Mouse (Mus musculus): ENCODE results near the gene Ptrh2.

Gene Ptrh2

GRCm38 (mm10) chr11:86671041-86671675 is 12.6 kb upstream of the Ptrh2 start:
- no peak for DNase-seq

- no peak for DNase-seq
These were observed 11.0 kb upstream of the Ptrh2 start for GRCm38 (mm10) chr11:86672772-86673171.

GRCm38 (mm10) chr11:86675520-86675919 is 8.3 kb upstream of the Ptrh2 start:
- DNase-seq: no peak

GRCm38 (mm10) chr11:86678957-86679356 is 4.8 kb upstream of the Ptrh2 start:
- DNase-seq: no peak

- DNase-seq: no peak
These were observed 3.1 kb upstream of the Ptrh2 start for GRCm38 (mm10) chr11:86680729-86681128.

GRCm38 (mm10) chr11:86681423-86681822 is 2.4 kb upstream of the Ptrh2 start:
- DNase-seq: no peak

GRCm38 (mm10) chr11:86682861-86683260 is 924 bp upstream of the Ptrh2 start:
- DNase-seq: no peak

- DNase-seq: no peak
These were observed 584 bp downstream of the Ptrh2 start for GRCm38 (mm10) chr11:86684126-86685012.

GRCm38 (mm10) chr11:86685366-86685765 is 1.6 kb downstream of the Ptrh2 start:
- DNase-seq: no peak

- no peak for DNase-seq
These were observed 6.6 kb downstream of the Ptrh2 start for GRCm38 (mm10) chr11:86690383-86690782.

- DNase-seq: no peak
These were observed 7.7 kb downstream of the Ptrh2 start for GRCm38 (mm10) chr11:86691482-86691881.

- no peak for DNase-seq
These were observed 8.2 kb downstream of the Ptrh2 start for GRCm38 (mm10) chr11:86691956-86692355.

GRCm38 (mm10) chr11:86692546-86692945 is 8.8 kb downstream of the Ptrh2 start:
- DNase-seq: no peak

GRCm38 (mm10) chr11:86695461-86695860 is 11.7 kb downstream of the Ptrh2 start:
- no peak for DNase-seq

- DNase-seq: no peak
These were observed 17.4 kb downstream of the Ptrh2 start for GRCm38 (mm10) chr11:86701151-86701550.

- DNase-seq: no peak
These were observed 30.8 kb downstream of the Ptrh2 start for GRCm38 (mm10) chr11:86714606-86715005.

- no peak for DNase-seq
These were observed 33.7 kb downstream of the Ptrh2 start for GRCm38 (mm10) chr11:86717306-86718065.

GRCm38 (mm10) chr11:86718369-86718768 is 34.6 kb downstream of the Ptrh2 start:
- no peak for DNase-seq

GRCm38 (mm10) chr11:86719390-86719789 is 35.6 kb downstream of the Ptrh2 start:
- no peak for DNase-seq

GRCm38 (mm10) chr11:86724004-86724403 is 40.2 kb downstream of the Ptrh2 start:
- DNase-seq: no peak

- DNase-seq: no peak
These were observed 41.2 kb downstream of the Ptrh2 start for GRCm38 (mm10) chr11:86724982-86725381.

- no peak for DNase-seq
These were observed 41.8 kb downstream of the Ptrh2 start for GRCm38 (mm10) chr11:86725607-86726006.

- no peak for DNase-seq
These were observed 47.7 kb downstream of the Ptrh2 start for GRCm38 (mm10) chr11:86731443-86731842.
